Mouse (Mus musculus): Measurements from ENCODE around the gene Ikbip. TPM values are rescaled to one million over a fixed set of nuclear protein-coding genes. Genes with fewer than 3 reads are reported as not detected.

The Ikbip gene
- total RNA-seq, 2 experiments from 2014 or later: 16.2 to 18.2 TPM

Other genes starting within 250 kb of the Ikbip start
- 10 to 100 TPM; 15.9 to 16.7 TPM for gene Apaf1, start 170 bp upstream of the Ikbip start, total RNA-seq (2021)
- gene Slc25a3, start 41.1 kb downstream of the Ikbip start, total RNA-seq (2021): 100 to 1,000 TPM; 505 to 506 TPM
- 10 to 100 TPM; 40.5 to 41.4 TPM for gene Tmpo, start 98.4 kb downstream of the Ikbip start, total RNA-seq (2021)

Data from layer of hippocampus, adult 18-20 months (tissue).